Mouse (Mus musculus): ENCODE measurements at regions not wholly inside any gene's neighbourhood (a gene's known extent, or its start where the extent isn't known, plus 50 kb on each side); places are given as distances from the start of the nearest gene placed in this dataset.
"Not testable (repeated sequence)": the region's sequence is repeated elsewhere in the genome, so short reads cannot be mapped to it uniquely, and the experiment has no call there.

DNA sequence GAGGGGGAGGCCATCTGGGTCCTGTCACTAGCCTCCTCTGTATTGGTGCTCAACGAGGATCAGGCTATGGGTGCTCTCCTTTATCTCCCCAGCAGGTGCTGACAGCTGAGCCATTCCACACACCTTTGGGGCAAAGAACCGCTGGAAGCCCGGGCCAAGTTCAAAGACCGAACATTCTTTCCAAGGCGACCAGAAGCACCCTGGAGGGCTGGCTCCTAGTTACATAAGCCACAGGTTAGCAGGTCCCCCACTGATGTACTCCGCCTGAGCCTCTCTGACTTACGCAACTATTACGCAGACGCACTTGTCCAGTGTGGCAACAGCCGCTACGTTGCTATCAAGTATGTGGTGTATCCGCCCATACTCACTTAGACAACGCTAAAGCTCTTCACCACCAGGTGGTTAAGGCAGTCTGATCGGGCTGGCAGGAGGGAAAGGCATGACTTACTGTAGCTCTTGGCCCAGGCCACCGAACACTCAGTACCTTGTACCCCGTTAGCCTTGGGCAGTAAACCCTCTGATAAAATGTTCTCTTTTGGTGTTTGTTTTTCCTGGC, 69.2 kb downstream of the Gm33543 start:
- ATAC-seq (ENCODE audit: insufficient number of reproducible peaks, low FRiP score, low TSS enrichment): no peak

DNA sequence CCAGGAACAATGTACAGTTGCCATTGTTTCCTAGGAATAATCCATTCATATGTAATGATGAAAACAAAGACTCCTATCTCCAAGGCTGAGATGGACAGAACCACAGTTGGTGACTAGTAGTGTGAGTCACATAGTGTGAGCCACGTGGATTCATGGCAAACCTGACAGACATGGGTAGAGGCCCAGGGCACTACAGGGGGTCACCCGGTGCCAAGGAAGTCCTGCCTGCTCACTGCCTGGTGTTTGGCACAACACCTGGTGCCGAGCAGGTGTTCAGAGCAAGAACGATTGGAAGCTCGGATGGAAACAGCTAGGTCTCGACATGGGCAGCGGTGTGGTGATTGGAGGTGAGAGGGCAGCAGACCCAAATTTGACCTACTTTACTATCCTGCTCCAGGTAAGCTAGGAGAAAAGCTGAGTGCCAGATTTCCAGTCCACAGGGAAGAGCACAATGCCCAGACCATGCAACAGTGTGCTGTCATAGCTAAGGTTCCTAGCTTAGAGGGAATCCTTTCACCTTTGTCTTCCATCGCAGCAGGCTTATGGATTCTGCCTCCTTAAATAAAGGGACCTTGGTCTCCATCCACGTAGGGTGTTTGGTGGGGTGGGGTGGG, 69.8 kb downstream of the Gm33543 start:
- peak; percentile 78 for ATAC-seq (ENCODE audit: insufficient number of reproducible peaks, low FRiP score, low TSS enrichment)

DNA sequence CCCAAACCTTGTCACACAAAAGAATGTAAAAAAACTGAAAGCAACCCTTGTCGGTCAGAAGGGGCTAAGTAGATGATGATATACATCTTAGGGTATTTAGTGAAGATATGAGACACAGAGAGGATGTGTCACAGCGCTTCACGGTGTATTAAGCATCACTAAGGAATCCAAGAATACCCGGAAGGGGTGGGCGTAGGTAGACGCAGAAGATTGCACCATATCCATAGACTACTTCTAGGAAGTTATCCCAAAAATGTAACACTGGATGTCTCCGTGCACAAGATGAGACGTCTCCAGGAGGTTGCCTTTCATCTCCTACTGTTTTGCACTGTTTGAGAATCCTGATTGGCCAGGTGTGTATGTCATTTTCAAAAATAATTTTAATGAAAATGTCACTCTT, 73.8 kb downstream of the Gm33543 start:
- ATAC-seq (ENCODE audit: insufficient number of reproducible peaks, low FRiP score, low TSS enrichment): no peak

DNA sequence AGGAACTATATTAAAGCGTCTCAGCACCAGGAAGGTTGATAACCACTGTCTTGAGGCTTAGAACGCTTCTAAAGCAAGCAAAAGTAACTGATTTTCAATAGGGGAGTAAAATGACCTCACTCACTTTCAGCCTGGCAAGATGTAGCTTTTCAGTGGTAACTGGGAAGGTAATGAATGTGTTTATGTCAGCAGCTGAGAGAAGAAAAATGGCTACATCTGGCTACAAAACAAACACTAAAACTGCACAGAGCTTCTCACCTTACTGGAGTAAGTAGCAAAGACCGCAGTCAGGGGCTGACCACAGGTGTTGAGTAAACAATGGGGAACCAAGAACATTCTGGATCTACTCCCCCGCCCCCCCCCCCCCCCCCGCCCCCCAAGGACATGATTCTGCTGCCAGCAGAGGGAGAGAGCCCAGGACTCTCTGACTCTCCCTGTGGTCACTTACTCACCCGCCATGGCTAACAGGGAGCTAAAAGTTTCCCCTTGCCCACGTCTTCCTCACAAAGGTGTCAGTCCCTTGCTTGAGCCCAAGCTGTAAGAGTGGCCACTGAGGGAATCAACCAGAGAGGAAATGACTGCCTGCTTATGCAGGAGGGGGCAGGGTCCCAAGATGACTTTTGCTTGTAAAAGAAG, 75.1 kb downstream of the Gm33543 start:
- ATAC-seq (ENCODE audit: insufficient number of reproducible peaks, low FRiP score, low TSS enrichment): no peak

DNA sequence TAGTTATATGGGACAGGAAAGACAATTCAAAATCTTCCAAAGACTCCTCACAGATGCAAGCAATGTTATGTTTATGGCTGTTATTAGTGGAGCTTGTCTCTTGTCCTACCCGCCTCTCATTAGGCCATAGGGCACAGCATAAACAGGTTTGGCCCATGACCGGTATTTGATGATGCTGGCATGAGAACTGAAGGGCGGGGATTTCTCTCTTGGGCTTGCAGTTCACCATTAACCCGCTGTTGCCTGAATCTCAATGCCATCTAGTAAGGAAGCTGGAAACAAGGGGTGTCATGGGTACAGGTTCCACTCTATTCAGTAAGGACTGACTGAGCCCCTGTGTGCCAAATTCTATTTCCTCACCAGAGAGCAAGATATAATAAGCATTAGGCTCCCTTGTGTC, 78.6 kb downstream of the Gm33543 start:
- no peak for ATAC-seq (ENCODE audit: insufficient number of reproducible peaks, low FRiP score, low TSS enrichment)

DNA sequence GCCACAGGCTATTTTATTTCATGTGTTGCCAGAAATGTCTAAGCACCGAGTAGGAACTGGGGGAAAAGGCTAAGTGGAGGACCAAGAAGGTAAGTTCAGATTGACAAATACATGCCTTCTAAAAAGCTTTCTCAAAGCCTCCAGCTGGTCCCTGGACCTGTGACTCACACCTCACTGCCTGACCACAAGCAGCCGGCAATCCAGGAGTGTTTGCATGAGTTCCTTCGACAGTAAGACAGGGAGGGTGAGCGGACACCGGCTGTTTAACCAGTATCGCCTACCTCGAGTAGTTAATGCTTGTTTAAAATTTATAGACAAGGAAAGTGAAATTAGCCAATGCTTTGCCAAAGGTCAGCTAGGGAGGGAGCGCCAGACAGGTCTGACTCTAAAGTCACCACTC, 80.1 kb downstream of the Gm33543 start:
- no peak for ATAC-seq (ENCODE audit: insufficient number of reproducible peaks, low FRiP score, low TSS enrichment)

DNA sequence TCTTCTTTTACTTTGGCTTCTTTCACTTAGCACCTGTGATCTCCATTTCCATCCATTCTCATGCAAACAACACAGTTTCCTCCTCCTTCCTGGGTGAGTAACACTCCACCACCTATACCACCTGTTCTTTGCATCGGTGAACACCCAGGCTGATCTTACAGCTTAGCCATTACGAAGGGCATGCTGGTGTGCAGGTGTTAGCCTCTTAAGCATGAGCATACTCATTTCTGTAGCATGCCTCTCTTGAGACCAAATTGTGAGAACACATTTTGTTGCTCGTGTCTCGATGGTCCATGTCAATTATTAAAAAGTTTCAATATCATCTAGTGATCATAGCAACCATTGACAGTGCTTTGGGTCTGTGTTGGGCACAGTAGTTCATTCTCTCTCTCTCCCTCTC, 80.8 kb downstream of the Gm33543 start:
- ATAC-seq (ENCODE audit: insufficient number of reproducible peaks, low FRiP score, low TSS enrichment): no peak

DNA sequence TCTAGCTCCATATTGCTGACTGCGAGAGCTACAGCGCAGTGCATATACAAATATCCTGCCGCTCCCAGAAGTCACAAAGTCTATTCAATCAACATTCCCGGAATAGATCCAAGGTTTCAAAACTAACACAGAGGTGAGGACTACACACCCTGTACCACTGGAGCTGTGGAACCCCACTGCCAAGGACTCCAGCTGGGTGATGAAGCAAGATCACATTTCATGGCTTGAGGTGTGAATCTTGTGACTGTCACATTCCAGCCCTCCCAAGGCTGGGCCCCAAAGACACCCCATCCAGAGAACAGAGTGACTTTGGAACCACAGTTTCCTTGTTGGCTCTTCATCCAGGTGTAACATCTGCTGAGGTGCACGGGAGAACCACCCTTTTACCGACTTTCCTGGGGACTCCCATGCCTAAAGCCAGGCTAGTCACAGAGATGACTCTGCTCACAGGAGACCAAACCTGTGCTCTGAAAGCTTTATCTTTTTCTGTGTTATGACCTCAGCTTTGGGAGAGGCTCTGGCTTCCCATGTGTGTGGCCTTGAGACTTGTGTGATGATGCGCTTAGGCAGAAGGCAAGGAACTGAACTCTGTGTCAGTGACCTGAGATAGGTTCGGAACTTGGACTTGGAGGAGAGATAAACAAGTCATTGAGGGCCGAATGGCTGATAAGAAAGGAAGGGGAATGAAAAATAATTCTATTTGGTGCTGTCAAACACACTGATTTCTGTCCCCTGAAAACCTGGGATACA, 82.4 kb downstream of the Gm33543 start:
- no peak for ATAC-seq (ENCODE audit: insufficient number of reproducible peaks, low FRiP score, low TSS enrichment)

DNA sequence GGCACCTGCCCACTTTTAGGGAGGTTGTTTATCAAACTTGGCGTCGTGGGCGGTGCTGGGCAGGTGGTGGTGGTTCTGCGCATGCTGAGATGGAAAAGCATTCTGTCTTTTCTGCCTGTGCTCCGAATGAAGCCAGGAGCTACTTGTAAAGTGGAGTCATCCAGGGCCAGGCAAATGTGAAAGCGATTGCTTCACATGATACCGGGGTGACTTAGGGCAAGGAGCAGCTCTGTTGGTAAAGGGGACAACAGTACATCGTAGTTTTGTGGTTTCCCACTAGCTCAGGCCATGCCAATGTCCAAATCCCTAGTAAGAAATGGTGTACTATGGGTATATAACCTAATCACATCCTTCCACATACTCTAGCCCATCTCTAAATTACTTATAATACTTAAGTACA, 84.5 kb downstream of the Gm33543 start:
- no peak for ATAC-seq (ENCODE audit: insufficient number of reproducible peaks, low FRiP score, low TSS enrichment)

DNA sequence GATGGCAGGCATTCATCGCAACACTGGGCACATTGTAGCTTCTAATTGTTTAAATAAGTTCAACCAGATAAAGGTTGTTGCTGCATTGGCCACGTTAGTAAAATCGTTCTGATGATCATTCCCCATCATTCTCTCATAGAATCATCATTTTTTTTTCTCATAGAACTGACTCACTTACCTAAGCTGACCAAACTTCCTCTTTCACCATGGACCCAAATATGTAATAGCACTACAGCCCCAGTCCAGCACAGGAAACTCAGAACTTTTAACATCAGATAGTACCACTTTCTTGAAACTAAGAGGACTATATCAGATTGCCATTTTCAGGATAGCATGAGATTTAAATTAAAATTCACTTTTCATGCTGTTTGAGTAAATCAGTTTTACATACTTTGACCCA, 82.2 kb upstream of the Anapc15-ps start:
- ATAC-seq (ENCODE audit: insufficient number of reproducible peaks, low FRiP score, low TSS enrichment): no peak

DNA sequence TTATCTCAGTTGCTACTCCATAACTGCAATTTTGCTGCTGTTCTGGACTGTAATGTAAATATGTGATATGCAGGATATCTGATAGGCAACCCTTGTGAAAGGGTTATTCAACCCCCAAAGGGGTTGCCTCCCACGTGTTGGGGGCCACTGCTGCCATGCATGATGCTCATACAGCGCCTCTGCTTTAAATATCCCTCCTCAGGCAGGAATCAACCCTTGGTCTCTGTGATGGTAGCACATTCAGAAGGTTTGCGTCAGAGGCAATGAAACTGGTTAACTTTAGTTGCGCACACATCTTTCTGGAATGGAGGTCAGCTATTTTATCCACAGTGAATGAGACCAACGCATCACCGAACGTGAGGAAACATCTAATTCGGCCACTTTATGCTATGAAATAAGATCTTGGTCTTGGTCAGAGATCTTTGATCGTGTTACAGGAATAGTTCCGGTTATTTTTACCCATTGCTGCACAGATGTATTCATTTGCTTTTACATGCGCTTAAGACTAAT, 80.2 kb upstream of the Anapc15-ps start:
- no peak for ATAC-seq (ENCODE audit: insufficient number of reproducible peaks, low FRiP score, low TSS enrichment)

DNA sequence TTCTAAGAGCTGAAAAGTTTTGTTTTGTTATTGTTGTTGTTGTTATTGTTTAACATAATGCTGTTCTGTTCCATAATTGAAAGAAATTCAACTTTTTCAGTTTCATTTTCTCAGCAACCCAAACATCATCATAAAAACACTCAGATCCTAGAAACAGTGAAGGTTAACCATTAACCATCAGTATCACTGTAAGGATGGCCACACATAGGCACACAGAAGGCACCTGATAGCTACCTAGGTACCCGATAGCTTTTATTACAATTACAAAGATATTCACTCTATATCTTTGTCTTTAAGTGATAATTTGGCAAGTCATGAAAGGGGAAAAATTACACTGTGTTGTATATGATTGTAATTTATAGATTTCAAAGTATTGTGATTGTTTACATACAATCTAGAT, 75.1 kb upstream of the Anapc15-ps start:
- no peak for ATAC-seq (ENCODE audit: insufficient number of reproducible peaks, low FRiP score, low TSS enrichment)

DNA sequence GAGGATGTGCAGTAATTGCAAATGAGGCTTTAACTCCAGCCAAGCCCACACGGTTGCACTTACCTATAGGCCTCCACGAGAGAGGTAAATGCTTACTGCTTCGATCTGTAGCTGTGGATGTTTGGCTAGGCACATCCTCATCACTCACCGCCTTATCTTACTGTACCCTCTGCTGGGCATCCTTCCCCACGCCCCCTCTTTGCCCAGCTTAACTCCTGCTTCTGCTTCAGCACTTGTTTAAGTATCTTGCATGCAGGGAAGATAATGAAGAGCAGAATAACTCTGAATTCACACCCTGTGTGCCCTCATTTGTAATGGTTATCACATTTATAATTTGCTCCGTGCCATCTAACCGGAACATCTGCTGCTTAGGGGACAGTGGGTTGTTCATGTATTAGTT, 74.7 kb upstream of the Anapc15-ps start:
- ATAC-seq (ENCODE audit: insufficient number of reproducible peaks, low FRiP score, low TSS enrichment): no peak

DNA sequence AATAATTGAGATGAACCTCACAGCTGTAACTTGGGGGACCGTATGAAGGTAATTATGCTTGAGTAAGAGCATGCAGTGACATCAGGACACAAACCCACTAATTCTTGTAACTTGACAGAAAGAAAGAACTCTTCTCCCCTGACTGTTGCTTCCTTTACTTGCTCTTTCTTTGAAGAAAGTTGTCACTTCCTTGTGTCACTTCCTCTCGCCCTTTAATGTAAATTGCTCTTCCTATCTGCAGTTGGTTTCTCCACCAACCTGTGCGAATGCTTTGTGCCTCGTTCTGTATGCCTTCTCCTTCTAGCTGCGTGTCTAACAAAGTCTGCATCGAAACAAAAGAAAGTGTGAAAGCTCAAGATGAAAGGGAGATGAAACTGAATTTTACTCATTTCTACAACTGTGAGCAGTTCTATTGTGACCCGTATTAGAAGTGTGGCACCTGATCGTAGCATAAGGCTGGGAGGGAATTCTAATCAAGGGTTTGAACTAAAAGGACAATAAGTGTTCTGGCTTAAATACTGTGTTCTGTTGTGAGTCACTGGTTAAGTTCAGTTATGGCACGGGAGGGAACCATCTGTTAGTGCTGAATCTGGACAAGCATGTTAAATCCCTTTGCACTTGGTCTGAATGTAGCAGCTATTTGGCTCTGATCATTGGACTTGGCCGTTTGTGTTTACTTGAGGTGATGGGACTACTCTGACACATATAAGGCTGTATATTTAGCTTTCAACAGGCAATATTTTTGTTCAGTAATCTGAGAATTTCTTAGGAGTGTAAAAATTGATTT, 72.8 kb upstream of the Anapc15-ps start:
- ATAC-seq (ENCODE audit: insufficient number of reproducible peaks, low FRiP score, low TSS enrichment): peak; percentile 45; the same call in 1 of the 2 replicates

DNA sequence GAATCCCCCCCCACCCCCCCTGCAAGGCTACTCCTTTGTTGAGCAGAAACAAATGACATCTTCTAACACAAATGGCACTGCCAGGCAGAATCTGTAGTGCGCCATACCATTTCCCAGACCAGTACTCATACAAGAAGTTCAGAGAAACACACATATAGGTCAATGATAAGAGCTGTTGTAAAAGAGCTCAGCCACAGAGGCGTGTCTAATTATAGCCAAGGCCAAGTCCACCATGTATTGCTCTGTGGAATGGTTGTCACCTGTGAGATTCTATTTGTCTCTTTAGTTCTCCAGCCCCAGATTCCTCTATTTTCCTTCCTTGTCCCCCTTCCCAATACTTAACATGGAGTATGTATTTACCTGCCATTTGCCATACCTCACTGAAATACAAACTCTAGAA, 72.0 kb upstream of the Anapc15-ps start:
- ATAC-seq (ENCODE audit: insufficient number of reproducible peaks, low FRiP score, low TSS enrichment): no peak

DNA sequence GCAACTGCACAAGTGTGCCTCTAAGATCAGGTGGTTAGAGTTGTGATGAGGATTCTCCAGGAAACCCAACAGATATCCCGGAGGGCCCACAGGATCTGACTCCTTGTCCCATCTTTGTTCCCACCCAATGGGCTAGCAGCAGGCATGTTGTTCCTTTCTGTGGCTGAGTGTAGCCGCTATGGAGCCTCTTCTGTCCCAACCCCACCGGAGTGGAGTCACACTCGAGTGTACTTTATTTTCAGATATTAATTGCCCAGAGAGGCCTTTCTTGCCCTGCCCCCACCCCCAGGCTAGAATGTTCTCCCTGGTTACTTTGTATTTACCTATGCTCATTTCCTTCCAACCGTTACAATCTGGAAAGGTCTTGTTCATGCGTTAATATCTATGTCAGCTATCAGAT, 70.4 kb upstream of the Anapc15-ps start:
- no peak for ATAC-seq (ENCODE audit: insufficient number of reproducible peaks, low FRiP score, low TSS enrichment)

DNA sequence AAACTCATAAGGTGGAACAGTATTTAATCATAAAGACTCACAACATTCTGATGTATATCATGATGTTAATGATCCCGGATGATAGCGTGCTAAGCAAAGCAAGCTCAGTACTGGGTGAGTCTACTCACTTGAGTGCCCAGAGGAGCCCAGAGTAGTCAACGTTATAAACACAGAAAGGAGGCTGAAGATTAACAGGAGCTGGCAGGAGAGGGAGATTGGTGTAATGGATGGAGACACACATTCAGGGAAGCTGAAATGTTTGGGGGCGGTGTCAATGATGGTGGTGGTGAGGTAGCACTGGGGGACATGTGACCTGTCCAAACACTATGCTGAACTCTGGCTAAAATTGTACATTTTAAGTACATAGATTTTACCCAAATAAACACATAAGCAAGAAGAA, 66.2 kb upstream of the Anapc15-ps start:
- no peak for ATAC-seq (ENCODE audit: insufficient number of reproducible peaks, low FRiP score, low TSS enrichment)

DNA sequence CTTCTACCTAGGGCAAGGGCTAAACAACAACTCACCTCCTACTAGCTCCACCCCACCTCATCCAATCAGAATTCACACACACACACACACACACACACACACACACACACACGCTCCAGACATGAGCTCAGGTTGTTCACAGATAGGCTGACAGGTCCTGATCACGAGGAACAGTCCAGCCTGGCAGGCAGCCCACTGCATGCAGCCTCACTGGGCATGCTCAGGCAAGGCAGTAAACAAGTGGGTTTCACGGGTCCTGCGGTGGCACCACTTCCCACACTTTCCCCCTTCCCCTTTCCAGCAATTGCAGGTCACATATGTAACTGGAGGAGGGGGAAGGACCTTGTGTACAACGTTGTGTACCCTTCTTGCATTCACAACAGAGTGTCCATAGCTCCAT, 63.5 kb upstream of the Anapc15-ps start:
- ATAC-seq (ENCODE audit: insufficient number of reproducible peaks, low FRiP score, low TSS enrichment): not testable (repeated sequence)

DNA sequence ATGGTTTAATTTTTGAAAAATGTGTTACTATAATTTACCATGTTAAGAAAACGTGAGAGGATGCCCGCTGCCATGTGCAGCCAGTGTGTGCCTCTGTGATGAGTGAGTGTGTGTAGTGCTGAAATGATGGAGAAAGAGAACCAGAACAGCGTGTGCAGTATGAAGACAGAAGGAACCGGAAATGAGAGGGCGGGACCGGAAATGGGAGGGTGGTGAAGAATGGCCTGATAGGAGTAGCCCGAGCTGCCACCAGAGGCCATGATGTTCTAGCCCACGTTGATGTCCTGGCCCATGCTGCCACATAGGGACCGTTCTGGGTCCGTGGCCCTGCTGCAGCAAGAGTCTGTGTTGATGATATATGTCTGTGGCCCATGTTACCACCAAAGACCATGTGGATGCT, 57.8 kb upstream of the Anapc15-ps start:
- ATAC-seq (ENCODE audit: insufficient number of reproducible peaks, low FRiP score, low TSS enrichment): no peak

DNA sequence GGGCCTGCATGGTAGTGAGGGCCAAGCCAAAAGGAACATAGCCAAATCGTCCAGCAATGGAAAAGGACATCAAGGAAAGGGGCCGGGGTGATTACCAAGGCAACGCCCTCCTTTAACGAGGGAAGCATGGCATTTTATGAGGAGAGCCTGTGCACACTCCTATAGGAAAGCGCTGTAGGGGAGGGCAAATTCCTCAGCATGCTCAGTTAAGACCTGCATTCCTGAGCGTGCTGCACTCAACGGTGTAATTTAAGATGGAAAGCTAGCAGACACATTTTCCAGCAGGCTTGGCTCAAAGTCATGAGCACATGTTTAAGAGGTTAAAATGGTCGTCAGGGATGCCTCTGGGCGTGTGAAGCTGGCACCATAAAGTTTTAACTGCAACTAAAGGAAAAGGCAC, 56.6 kb upstream of the Anapc15-ps start:
- ATAC-seq (ENCODE audit: insufficient number of reproducible peaks, low FRiP score, low TSS enrichment): no peak

DNA sequence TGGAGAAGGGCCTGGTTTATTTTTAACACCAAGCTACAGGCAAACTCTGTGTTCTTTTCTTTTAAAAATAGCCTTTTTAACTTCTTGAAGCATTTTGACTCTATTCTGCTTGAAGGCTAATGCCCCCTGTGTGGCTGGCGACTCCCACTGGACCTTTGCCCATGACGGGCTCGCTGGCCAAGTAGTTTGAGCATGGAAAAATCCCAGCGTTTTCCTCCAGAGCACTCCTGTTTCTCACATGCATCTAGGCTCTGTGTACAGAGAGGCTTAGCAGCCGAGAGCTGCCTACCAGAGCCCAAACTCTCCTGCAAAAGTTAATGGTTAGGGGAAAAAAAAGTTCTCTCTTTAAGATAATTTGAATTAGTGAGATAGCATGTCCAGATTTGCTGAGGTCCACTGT, 52.7 kb upstream of the Anapc15-ps start:
- peak; percentile 71 for ATAC-seq (ENCODE audit: insufficient number of reproducible peaks, low FRiP score, low TSS enrichment)
